Mouse (Mus musculus): ENCODE results near the gene Gjc2. TPM values are rescaled to one million over a fixed set of nuclear protein-coding genes. Genes with fewer than 3 reads are reported as not detected.
A peak's percentile ranks its signal among the peaks of the same experiment; 100 is the strongest.

Gene Gjc2
- polyA plus RNA-seq, 1 experiment from 2014 or later, result 0.23 TPM

DNA sequence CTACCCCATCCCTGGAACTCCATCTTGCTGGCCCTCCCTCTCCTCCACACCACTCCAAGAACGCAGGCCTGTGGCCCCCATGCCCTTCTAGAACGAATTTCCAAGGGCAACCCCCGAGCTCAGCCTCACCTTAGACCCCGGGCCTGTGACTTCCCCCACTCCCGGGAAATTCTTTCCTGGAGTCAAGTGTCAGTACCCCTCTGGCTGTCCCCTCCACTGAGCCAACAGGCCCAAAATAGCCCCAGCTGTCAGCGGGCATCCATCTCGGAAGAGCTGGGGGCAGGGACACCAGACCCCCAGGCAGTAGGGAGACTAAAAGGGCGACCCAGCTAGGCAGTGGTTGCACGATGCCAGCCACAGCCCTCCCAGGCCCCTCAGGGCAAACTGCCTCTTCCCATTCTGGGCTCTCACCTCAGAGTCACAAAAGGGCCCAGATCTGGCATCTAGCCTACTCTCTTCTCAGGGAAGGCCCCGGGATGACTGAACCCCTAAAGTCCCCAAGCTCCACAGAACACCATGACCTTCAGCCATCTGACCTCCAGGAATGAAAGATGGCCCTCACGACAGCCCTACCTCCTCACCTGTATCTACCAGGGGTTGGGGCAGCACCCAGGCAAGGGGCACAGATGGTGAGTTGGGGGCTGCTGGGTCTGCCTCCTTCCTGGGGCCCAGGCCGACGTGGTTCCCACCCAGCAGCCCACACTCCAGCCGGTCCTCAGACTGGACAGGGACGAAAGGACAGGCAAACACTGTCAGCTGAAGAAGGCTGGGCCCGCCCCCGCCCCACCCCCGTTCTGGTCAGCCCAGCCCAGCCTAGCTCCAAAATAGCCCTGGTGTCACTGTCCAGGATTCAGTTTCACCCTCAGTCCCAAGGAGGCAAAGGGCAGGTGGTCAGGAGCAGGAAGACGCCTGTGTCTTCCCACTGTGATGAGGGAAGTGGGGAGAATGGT, 44.2 kb downstream of the Gjc2 start:
- 26% methylated on average over 19 of the region's 19 CpGs for WGBS
- peak; percentile 68 for ATAC-seq (ENCODE audit: insufficient number of reproducible peaks, insufficient read depth, low FRiP score, low read depth)
- Histone ChIP-seq H3K9me3 (ENCODE audit: control insufficient read depth, low read length) (no peaks in the 10 kb centered on the region), H3K4me3 (ENCODE audit: control insufficient read depth in 1 of 2, insufficient read depth in 1 of 2, low read depth in 1 of 2, low read length in 2 of 2) (peak overlapping the region; percentile 46 to 47), H3K4me1 (ENCODE audit: control insufficient read depth in 2 of 2, insufficient read depth in 2 of 2, low read length in 2 of 2) (peaks cover 45 to 49% of the 10 kb centered on the region in 2 experiments), H3K4me2 (ENCODE audit: low read length) (peak overlapping the region; percentile 75), H3K27ac (replicated peaks in 1 of 2; ENCODE audit: control insufficient read depth in 1 of 2, insufficient read depth in 1 of 2, low read depth in 2 of 2, low read length in 2 of 2) (peak overlapping the region; percentile 96 to 98), H3K27me3 (ENCODE audit: control insufficient read depth, insufficient read depth, low read length) (peaks cover 31% of the 10 kb centered on the region), H3K9ac (ENCODE audit: low read length) (peak overlapping the region; percentile 84), H3K36me3 (ENCODE audit: control insufficient read depth, insufficient read depth, low read length) (peaks cover 16% of the 10 kb centered on the region)

DNA sequence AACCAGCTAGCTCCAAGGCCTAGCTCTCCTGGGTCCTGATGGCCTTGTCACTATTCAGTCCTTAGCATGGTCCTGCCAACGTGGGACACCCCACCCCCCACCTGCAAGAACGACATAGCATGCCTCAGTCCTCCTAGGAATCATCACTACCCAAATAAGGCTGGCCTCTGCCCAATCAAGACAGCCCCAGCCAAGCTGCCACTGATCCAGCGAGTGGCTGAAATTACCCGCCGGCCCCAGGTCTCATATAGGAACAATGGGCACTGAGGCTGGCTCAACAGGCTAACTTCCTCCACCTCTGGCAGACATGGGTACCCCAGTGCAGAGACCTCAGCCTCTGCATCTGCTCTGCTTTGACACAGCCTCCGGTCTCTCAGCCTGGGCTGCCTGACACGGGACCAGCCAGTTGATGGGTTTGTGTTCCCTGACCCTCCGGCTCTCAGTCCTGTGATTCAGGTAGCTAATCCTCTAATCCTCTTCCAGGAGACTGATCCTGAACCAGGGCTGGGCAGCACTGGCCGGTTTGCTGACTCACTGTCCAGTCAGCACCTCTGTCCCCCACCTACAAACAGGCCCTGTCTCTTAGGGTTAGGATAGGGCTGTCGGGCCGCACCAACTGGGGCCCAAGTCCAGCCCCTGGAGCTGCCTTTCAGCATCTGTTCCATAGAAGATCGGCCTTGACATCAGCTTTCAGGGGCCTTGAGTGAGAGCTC, 45.9 kb downstream of the Gjc2 start:
- H3K27ac ChIP-seq (replicated peaks in 1 of 2; ENCODE audit: control insufficient read depth in 1 of 2, insufficient read depth in 1 of 2, low read depth in 2 of 2, low read length in 2 of 2), result peak overlapping the region; percentile 96 to 98
- WGBS, result 44% methylated on average over 12 of the region's 12 CpGs
- H3K27me3 ChIP-seq (ENCODE audit: control insufficient read depth, insufficient read depth, low read length), result peaks cover 37% of the 10 kb centered on the region
- peak overlapping the region; percentile 75 for H3K4me2 ChIP-seq (ENCODE audit: low read length)
- H3K9me3 ChIP-seq (ENCODE audit: control insufficient read depth, low read length), result no peaks in the 10 kb centered on the region
- H3K36me3 ChIP-seq (ENCODE audit: control insufficient read depth, insufficient read depth, low read length), result peaks cover 33% of the 10 kb centered on the region
- no peak for ATAC-seq (ENCODE audit: insufficient number of reproducible peaks, insufficient read depth, low FRiP score, low read depth)
- peak overlapping the region; percentile 84 for H3K9ac ChIP-seq (ENCODE audit: low read length)
- H3K4me3 ChIP-seq (ENCODE audit: control insufficient read depth in 1 of 2, insufficient read depth in 1 of 2, low read depth in 1 of 2, low read length in 2 of 2), result peak overlapping the region; percentile 46 to 47
- peaks cover 45 to 49% of the 10 kb centered on the region in 2 experiments for H3K4me1 ChIP-seq (ENCODE audit: control insufficient read depth in 2 of 2, insufficient read depth in 2 of 2, low read length in 2 of 2)

DNA sequence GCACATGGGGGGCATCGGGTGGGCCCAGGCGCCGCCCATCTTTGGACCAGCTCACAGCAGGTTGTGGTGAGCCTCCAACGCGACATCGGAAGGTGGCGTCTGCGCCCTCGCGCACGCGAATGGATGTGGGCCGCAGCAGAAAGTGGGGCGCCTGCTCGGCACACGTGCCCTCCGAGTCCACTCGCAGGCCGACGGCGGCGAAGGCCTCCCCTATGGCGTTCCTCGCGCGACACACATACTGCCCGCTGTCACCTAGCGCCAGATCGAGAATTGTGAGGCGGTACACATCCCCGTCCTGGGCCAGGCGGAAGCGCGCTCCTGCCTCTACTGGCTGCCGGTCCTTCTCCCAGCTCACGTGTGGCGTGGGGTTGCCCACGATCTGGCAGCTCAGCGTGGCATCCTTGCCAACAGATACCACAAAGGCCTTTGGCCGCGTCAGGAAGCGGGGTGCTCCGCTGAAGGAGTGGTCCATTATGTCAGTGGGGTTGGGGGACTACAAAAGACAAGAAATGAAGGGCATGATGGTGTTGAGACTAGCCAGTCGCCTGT, 47.0 kb downstream of the Gjc2 start, which contains the start of gene Obscn:
Gene Obscn, minus strand, starts transcription at position 499 of the 549 bp plus-strand sequence.
- peak within 1 kb of the TSS; percentile 46 to 47 for H3K4me3 ChIP-seq (ENCODE audit: control insufficient read depth in 1 of 2, insufficient read depth in 1 of 2, low read depth in 1 of 2, low read length in 2 of 2)
- peak within 1 kb of the TSS; percentile 84 for H3K9ac ChIP-seq (ENCODE audit: low read length)
- H3K36me3 ChIP-seq (ENCODE audit: control insufficient read depth, insufficient read depth, low read length), result peaks cover 43% of the 10 kb centered on the region
- H3K4me1 ChIP-seq (ENCODE audit: control insufficient read depth in 2 of 2, insufficient read depth in 2 of 2, low read length in 2 of 2), result peaks cover 45 to 49% of the 10 kb centered on the region in 2 experiments
- H3K27me3 ChIP-seq (ENCODE audit: control insufficient read depth, insufficient read depth, low read length), result peaks cover 37% of the 10 kb centered on the region
- no peak for ATAC-seq (ENCODE audit: insufficient number of reproducible peaks, insufficient read depth, low FRiP score, low read depth)
- H3K9me3 ChIP-seq (ENCODE audit: control insufficient read depth, low read length), result no peaks in the 10 kb centered on the region
- H3K27ac ChIP-seq (replicated peaks in 1 of 2; ENCODE audit: control insufficient read depth in 1 of 2, insufficient read depth in 1 of 2, low read depth in 2 of 2, low read length in 2 of 2), result peak within 1 kb of the TSS in 1 of 2 experiments; percentile 98; a peak in 3 of 4 replicates
- H3K4me2 ChIP-seq (ENCODE audit: low read length), result peak within 1 kb of the TSS; percentile 75
- 36% methylated on average over 44 of the region's 44 CpGs for WGBS

DNA sequence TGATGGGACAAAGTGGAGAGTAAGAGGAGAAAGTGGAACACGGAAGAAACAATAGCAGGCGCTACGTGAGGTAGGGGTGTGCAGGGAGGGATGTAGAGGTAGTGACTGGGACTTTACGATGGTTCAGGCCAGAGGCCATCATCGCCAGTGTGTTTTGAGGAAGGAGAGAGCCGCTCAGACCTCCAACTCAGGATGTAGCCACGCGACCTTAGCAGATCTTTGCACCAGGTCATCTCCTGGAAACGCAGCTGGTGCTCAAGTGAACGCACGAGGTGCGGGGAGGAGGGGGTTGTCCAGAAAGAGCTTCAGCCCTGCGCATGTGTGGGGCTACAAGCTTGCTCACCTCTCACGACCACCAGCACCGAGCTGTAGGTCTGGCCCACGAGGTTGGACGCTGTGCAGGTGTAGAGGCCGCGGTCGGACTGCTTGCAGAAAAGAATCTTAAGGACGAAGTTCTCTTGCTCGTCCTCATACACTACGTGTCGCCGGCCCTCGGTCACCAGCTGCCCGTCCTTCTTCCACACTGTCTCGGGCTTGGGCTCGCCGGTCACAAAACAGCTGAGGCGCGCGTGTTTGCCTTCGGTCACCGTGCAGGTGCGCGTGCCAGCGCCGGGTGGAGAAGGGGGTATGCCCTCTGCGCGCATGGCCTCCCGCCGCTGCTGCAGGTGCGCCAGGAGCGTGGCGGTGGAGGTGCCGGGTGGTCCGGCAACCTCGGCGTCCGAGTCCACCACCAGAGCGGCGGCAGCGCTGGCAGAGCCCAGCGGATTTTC, 47.8 kb downstream of the Gjc2 start:
- ATAC-seq (ENCODE audit: insufficient number of reproducible peaks, insufficient read depth, low FRiP score, low read depth), result no peak
- Histone ChIP-seq H3K27me3 (ENCODE audit: control insufficient read depth, insufficient read depth, low read length) (peaks cover 37% of the 10 kb centered on the region), H3K9ac (ENCODE audit: low read length) (peak overlapping the region; percentile 44), H3K4me1 (ENCODE audit: control insufficient read depth in 2 of 2, insufficient read depth in 2 of 2, low read length in 2 of 2) (peaks cover 45 to 49% of the 10 kb centered on the region in 2 experiments), H3K36me3 (ENCODE audit: control insufficient read depth, insufficient read depth, low read length) (peaks cover 50% of the 10 kb centered on the region), H3K27ac (replicated peaks in 1 of 2; ENCODE audit: control insufficient read depth in 1 of 2, insufficient read depth in 1 of 2, low read depth in 2 of 2, low read length in 2 of 2) (no peak overlapping the region), H3K4me2 (ENCODE audit: low read length) (peak overlapping the region; percentile 75), H3K9me3 (ENCODE audit: control insufficient read depth, low read length) (no peaks in the 10 kb centered on the region), H3K4me3 (ENCODE audit: control insufficient read depth in 1 of 2, insufficient read depth in 1 of 2, low read depth in 1 of 2, low read length in 2 of 2) (peak overlapping the region in 1 of 2 experiments; percentile 11; a peak in 3 of 4 replicates)
- 26% methylated on average over 55 of the region's 55 CpGs for WGBS

DNA sequence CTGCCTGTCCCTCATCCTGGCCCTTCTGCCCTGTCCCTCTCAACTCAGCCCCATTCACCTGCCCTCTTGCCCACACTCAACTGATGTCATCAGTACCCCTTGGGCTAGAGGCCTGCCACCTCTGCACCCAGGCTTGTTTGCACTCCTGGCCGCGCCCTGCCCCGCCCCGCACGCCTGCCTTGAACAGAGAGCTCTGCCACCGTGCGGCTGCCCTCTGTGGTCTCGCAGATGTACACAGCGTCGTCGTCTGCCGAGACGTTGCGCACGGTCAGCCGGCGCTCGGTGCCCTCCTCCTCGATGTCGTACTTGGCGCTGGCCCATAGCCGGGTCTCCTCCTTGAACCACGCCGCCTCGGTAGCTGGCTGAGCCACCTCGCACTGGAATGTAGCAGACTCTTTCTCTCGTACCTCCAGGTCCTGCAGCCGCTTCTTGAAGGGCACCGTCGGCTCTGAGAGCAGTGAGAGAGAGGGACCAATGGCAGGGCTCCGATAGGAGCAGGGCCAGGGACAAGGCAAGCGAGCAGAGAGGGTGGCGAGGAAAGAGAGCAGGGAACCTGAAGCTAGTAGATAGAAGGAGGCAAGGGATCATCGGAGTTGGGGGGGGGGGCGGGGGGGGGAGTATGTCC, 48.5 kb downstream of the Gjc2 start:
- H3K36me3 ChIP-seq (ENCODE audit: control insufficient read depth, insufficient read depth, low read length), result peaks cover 57% of the 10 kb centered on the region
- H3K9ac ChIP-seq (ENCODE audit: low read length), result peak overlapping the region; percentile 56; the same call in 1 of the 2 replicates
- peaks cover 37% of the 10 kb centered on the region for H3K27me3 ChIP-seq (ENCODE audit: control insufficient read depth, insufficient read depth, low read length)
- no peak overlapping the region for H3K27ac ChIP-seq (replicated peaks in 1 of 2; ENCODE audit: control insufficient read depth in 1 of 2, insufficient read depth in 1 of 2, low read depth in 2 of 2, low read length in 2 of 2)
- no peak for ATAC-seq (ENCODE audit: insufficient number of reproducible peaks, insufficient read depth, low FRiP score, low read depth)
- H3K9me3 ChIP-seq (ENCODE audit: control insufficient read depth, low read length), result no peaks in the 10 kb centered on the region
- peaks cover 40 to 43% of the 10 kb centered on the region in 2 experiments for H3K4me1 ChIP-seq (ENCODE audit: control insufficient read depth in 2 of 2, insufficient read depth in 2 of 2, low read length in 2 of 2)
- peak overlapping the region; percentile 16 to 21 for H3K4me3 ChIP-seq (ENCODE audit: control insufficient read depth in 1 of 2, insufficient read depth in 1 of 2, low read depth in 1 of 2, low read length in 2 of 2)
- 18% methylated on average over 34 of the region's 35 CpGs for WGBS
- peak overlapping the region; percentile 75 for H3K4me2 ChIP-seq (ENCODE audit: low read length)

DNA sequence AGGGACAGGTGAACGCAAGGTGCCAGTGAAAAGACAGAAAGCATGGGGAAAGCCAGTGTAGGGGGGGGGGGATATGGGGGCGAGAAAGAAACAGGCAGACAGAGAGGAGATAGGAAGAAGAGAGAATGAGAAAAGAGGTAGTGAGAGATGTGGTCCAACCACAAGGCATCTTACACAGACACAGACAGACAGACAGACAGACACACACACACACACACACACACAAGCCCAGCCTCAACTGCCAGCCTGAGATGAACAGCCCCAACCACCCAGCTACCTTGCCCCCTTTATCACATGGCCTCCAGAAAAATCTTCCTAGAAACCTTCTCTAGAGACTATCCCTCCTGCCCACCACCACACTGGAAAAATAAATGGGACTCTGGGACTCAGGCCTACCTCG, 50.9 kb downstream of the Gjc2 start:
- Histone ChIP-seq H3K27me3 (ENCODE audit: control insufficient read depth, insufficient read depth, low read length) (peaks cover 35% of the 10 kb centered on the region), H3K27ac (replicated peaks in 1 of 2; ENCODE audit: control insufficient read depth in 1 of 2, insufficient read depth in 1 of 2, low read depth in 2 of 2, low read length in 2 of 2) (no peak overlapping the region), H3K4me3 (ENCODE audit: control insufficient read depth in 1 of 2, insufficient read depth in 1 of 2, low read depth in 1 of 2, low read length in 2 of 2) (no peak overlapping the region), H3K4me1 (ENCODE audit: control insufficient read depth in 2 of 2, insufficient read depth in 2 of 2, low read length in 2 of 2) (peaks cover 23 to 29% of the 10 kb centered on the region in 2 experiments), H3K36me3 (ENCODE audit: control insufficient read depth, insufficient read depth, low read length) (peaks cover 72% of the 10 kb centered on the region), H3K9me3 (ENCODE audit: control insufficient read depth, low read length) (no peaks in the 10 kb centered on the region), H3K4me2 (ENCODE audit: low read length) (no peak overlapping the region), H3K9ac (ENCODE audit: low read length) (no peak overlapping the region)
- WGBS, result 81% methylated on average over 2 of the region's 3 CpGs
- ATAC-seq (ENCODE audit: insufficient number of reproducible peaks, insufficient read depth, low FRiP score, low read depth), result no peak
